Mouse (Mus musculus): ENCODE results near the gene Tmem178b. TPM values are rescaled to one million over a fixed set of nuclear protein-coding genes. Genes with fewer than 3 reads are reported as not detected.

Tmem178b gene
- polyA plus RNA-seq (2012; rRNA removed): 0.10 and 0.29 TPM in 2 replicates

DNA sequence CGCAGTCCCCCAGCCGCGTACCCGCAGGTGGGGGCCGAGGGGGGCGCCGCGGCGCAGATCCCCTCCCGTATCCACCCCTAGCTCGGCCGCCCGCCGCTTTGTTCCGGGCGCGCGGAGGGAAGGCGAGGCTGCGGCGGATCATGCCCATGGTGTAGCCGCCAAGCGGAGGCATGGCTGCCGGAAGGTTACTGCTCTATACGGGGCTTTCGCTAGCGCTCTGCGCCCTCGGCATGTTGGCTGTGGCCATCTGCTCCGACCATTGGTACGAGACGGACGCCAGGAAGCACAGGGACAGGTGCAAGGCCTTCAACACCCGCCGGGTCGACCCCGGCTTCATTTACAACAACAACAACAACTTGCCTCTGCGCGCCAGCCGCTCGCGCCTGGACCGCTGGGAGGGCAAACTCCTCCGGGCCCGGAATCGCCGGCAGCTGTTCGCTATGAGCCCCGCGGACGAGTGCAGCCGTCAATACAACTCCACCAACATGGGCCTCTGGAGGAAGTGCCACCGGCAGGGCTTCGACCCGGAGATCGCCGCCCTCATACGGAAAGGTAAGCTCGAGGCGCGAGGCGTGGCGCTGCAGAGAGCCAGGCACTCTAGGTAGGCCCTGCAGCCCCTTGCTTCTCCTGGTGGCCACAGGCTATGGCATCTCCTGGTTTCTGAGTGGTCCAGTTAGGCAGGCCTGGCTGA is at the start of gene Tmem178b:
Gene Tmem178b (plus strand): TSS at position 371 of the 691 bp plus-strand sequence.
- Histone ChIP-seq H3K27me3 (ENCODE audit: control insufficient read depth, insufficient read depth, low read length) (peaks cover 36% of the 10 kb centered on the region), H3K36me3 (ENCODE audit: control insufficient read depth, insufficient read depth, low read length) (no peaks in the 10 kb centered on the region), H3K4me1 (ENCODE audit: control insufficient read depth, insufficient read depth, insufficient read length, low read length) (peaks cover 8% of the 10 kb centered on the region), H3K4me3 (ENCODE audit: low read depth, low read length) (peak within 1 kb of the TSS; percentile 54), H3K27ac (ENCODE audit: insufficient read depth, low read depth, low read length) (no peak within 1 kb of the TSS)
- TF ChIP-seq CTCF (IDR thresholded peaks at IDR 0.05; ENCODE audit: extremely low read depth, insufficient read length, insufficient replicate concordance, low read depth, low read length) (no peak), POLR2A (IDR thresholded peaks at IDR 0.05; ENCODE audit: low read depth, low read length) (no peak)
- 2% methylated on average over 63 of the region's 63 CpGs for WGBS

DNA sequence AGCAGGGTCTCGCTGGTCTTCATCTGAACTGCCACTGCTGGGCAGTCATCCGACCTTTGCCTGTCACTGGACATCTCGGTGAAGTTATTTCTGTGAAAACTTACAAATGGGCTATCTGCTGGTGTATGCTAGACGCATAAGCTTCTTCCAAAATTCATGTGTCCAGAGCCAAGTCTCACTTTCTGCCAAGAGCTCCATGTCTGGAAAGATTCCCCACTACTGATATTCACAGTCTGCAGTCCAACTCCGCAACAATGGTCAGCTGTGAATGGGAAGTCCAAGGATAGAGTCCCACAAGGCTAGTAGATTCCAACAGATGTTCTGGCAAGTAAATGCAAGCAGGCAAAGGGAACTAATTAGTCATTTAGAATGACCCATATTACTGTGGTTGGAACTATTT is 44.3 kb upstream of the Tmem178b start:
- Histone ChIP-seq H3K36me3 (ENCODE audit: control insufficient read depth, insufficient read depth, low read length) (no peaks in the 10 kb centered on the region), H3K27ac (ENCODE audit: insufficient read depth, low read depth, low read length) (no peak overlapping the region), H3K4me3 (ENCODE audit: low read depth, low read length) (no peak overlapping the region), H3K4me1 (ENCODE audit: control insufficient read depth, insufficient read depth, insufficient read length, low read length) (no peaks in the 10 kb centered on the region), H3K27me3 (ENCODE audit: control insufficient read depth, insufficient read depth, low read length) (no peaks in the 10 kb centered on the region)
- TF ChIP-seq CTCF (IDR thresholded peaks at IDR 0.05; ENCODE audit: extremely low read depth, insufficient read length, insufficient replicate concordance, low read depth, low read length) (no peak), POLR2A (IDR thresholded peaks at IDR 0.05; ENCODE audit: low read depth, low read length) (no peak)
- 83% methylated on average over 5 of the region's 5 CpGs for whole genome bisulfite sequencing

DNA sequence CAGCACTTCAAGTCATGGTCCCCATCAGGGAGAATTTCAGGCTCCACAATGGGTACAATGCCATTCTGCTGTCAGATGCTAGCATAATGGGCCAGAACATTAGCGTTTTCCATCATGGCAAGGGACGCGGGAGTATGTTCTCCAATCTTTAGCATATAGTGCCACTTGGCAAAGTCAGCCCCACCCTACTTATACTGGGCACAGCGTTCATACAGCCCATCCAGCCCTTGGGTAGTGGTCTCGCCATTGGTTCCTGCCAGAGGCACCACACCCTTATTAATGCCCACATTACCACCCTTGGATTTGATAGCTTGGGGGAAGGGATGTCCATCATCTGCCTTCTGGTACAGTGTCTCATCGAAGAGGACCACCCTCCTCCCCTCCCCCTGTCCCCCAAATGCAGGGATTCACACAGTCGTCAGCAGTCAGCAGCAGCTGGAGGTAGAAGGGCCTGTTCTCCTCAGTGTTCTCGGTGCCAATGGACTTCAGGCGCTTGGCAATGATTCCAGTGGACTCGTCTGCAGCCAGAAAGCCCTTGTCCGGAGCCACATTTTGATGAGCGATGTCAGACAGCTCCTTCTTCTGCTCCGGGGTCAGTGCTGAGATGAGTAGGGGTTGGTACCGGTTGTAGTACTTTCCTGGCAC is 29.3 kb upstream of the Tmem178b start:
- Histone ChIP-seq H3K36me3 (ENCODE audit: control insufficient read depth, insufficient read depth, low read length) (no peaks in the 10 kb centered on the region), H3K4me3 (ENCODE audit: low read depth, low read length) (no peak overlapping the region)
- 88% methylated on average over 14 of the region's 14 CpGs for WGBS

DNA sequence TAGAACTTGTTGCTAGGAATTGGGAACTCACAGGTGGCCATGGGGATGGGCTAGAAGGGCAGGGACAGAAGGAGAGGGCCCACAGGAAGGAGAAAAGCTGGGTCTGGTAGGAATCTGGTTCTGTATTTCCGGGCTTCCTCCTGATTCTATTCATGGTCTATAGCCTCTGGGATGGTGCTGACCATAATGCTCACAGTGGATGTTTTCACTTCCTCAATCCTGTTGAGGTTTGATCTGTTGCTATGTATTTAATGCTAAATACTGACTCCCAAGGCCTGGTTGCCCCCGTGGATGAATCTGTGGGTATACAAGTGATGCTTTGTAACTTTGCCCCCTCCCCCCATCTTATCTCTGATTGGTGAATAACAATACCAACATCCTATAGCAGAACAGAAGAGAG is 25.5 kb upstream of the Tmem178b start:
- Histone ChIP-seq H3K36me3 (ENCODE audit: control insufficient read depth, insufficient read depth, low read length) (no peaks in the 10 kb centered on the region), H3K4me1 (ENCODE audit: control insufficient read depth, insufficient read depth, insufficient read length, low read length) (no peaks in the 10 kb centered on the region), H3K27ac (ENCODE audit: insufficient read depth, low read depth, low read length) (no peak overlapping the region), H3K27me3 (ENCODE audit: control insufficient read depth, insufficient read depth, low read length) (no peaks in the 10 kb centered on the region), H3K4me3 (ENCODE audit: low read depth, low read length) (no peak overlapping the region)
- 67% methylated on average over 2 of the region's 2 CpGs for WGBS
- TF ChIP-seq POLR2A (IDR thresholded peaks at IDR 0.05; ENCODE audit: low read depth, low read length) (no peak), CTCF (IDR thresholded peaks at IDR 0.05; ENCODE audit: extremely low read depth, insufficient read length, insufficient replicate concordance, low read depth, low read length) (no peak)

More for the DNA sequence above, 29.3 kb upstream of the Tmem178b start:
- no peak for TF ChIP-seq CTCF (IDR thresholded peaks at IDR 0.05; ENCODE audit: extremely low read depth, insufficient read length, insufficient replicate concordance, low read depth, low read length)
- TF ChIP-seq POLR2A (IDR thresholded peaks at IDR 0.05; ENCODE audit: low read depth, low read length): no peak
- H3K4me1 ChIP-seq (ENCODE audit: control insufficient read depth, insufficient read depth, insufficient read length, low read length): no peaks in the 10 kb centered on the region
- H3K27me3 ChIP-seq (ENCODE audit: control insufficient read depth, insufficient read depth, low read length): no peaks in the 10 kb centered on the region
- H3K27ac ChIP-seq (ENCODE audit: insufficient read depth, low read depth, low read length): no peak overlapping the region

DNA sequence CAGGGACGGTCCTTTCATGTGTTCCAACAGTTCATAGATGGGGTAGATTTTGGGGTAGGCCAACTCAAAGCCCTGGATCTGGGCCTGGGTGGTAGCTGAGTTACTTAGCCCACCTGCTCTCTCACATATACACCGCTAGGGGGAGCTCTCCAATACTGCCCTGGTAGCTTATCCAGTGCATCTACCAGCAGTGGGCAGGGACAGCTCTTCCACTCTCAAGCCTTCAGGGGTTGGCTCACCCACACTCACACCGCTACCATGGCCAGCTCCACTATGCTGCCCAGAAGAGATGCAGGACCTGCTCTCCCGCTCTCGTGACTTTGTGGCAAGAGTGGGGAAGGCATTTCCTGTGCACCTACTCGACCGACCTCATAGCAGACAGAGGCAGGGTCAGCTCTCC is 24.3 kb upstream of the Tmem178b start:
- WGBS: 37% methylated on average over 7 of the region's 7 CpGs
- Histone ChIP-seq H3K4me3 (ENCODE audit: low read depth, low read length) (no peak overlapping the region), H3K4me1 (ENCODE audit: control insufficient read depth, insufficient read depth, insufficient read length, low read length) (no peaks in the 10 kb centered on the region), H3K27me3 (ENCODE audit: control insufficient read depth, insufficient read depth, low read length) (no peaks in the 10 kb centered on the region), H3K36me3 (ENCODE audit: control insufficient read depth, insufficient read depth, low read length) (no peaks in the 10 kb centered on the region), H3K27ac (ENCODE audit: insufficient read depth, low read depth, low read length) (no peak overlapping the region)
- TF ChIP-seq POLR2A (IDR thresholded peaks at IDR 0.05; ENCODE audit: low read depth, low read length) (no peak), CTCF (IDR thresholded peaks at IDR 0.05; ENCODE audit: extremely low read depth, insufficient read length, insufficient replicate concordance, low read depth, low read length) (peak; percentile 50; the same call in 1 of the 2 replicates)

DNA sequence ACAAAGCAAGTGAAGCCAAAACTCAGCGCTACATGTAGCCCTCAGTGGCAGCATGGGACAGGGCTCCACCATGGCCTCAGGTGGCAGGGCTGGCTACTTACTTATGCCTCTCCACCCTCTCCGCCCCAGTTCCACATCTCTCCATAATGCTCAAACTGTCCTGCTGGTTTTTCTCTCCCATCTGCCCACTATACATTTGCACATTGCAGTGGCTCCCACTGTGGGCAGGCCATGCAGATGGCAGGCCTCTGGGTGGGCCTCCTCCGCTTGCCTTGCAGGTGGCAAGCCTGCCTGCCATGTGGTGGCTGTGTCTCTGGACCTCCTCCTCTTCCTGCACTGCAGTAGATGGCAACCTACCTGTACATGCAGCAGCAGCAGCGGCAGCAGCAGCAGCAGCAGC is 23.4 kb upstream of the Tmem178b start:
- Histone ChIP-seq H3K4me3 (ENCODE audit: low read depth, low read length) (no peak overlapping the region), H3K36me3 (ENCODE audit: control insufficient read depth, insufficient read depth, low read length) (no peaks in the 10 kb centered on the region), H3K4me1 (ENCODE audit: control insufficient read depth, insufficient read depth, insufficient read length, low read length) (no peaks in the 10 kb centered on the region), H3K27ac (ENCODE audit: insufficient read depth, low read depth, low read length) (no peak overlapping the region), H3K27me3 (ENCODE audit: control insufficient read depth, insufficient read depth, low read length) (no peaks in the 10 kb centered on the region)
- WGBS: 87% methylated on average over 4 of the region's 4 CpGs
- TF ChIP-seq POLR2A (IDR thresholded peaks at IDR 0.05; ENCODE audit: low read depth, low read length) (no peak), CTCF (IDR thresholded peaks at IDR 0.05; ENCODE audit: extremely low read depth, insufficient read length, insufficient replicate concordance, low read depth, low read length) (no peak)

Measured in small intestine, adult 2 months (tissue).